Comparison of ENCODE assay signal across 13 mouse cellular contexts in genomic region chr6:47647876-47648275, GRCm38 (mm10). TPM values are rescaled to one million over a fixed set of nuclear protein-coding genes. Genes with fewer than 3 reads are reported as not detected.
DNase-seq lines count a peak whose midpoint lies in the region; ATAC-seq and TF ChIP-seq lines count a peak whose summit lies in the region.
"Had no signal": no experiment of that assay in that cellular context is flagged by ENCODE, and none has a peak within 500 bp of the region (broad histone marks: within the 10 kb centered on the region; RNA-seq: fewer than 3 reads in every experiment).

No protein-coding gene starts in this region.

- H3K4me3 ChIP-seq in kidney, adult 2 months (ENCODE audit: insufficient read depth, low read depth, low read length), result no peak overlapping the region
- H3K4me3 ChIP-seq: erythroblast, embryonic 14.5 days; hindbrain, embryonic 10.5 days; liver, embryonic 15.5 days had no signal

- TF ChIP-seq POLR2A in kidney, adult 2 months (IDR thresholded peaks at IDR 0.05; ENCODE audit: low read depth, low read length), result no peak

- no peak overlapping the region for H3K27ac ChIP-seq in kidney, adult 2 months (ENCODE audit: insufficient read depth, low read depth, low read length)
- H3K27ac ChIP-seq: hindbrain, embryonic 10.5 days; liver, embryonic 15.5 days had no signal

- 80% methylated on average over 8 of the region's 8 CpGs for WGBS in kidney, adult 2 months

- no peaks in the 10 kb centered on the region for H3K4me1 ChIP-seq in kidney, adult 2 months (ENCODE audit: control insufficient read depth, insufficient read depth, low read length)
- H3K4me1 ChIP-seq: hindbrain, embryonic 10.5 days had no signal

- no peaks in the 10 kb centered on the region for H3K27me3 ChIP-seq in kidney, adult 2 months (replicated peaks; ENCODE audit: control insufficient read depth, insufficient read depth, low read length)

- no peak for TF ChIP-seq CTCF in kidney, adult 2 months (conservative IDR thresholded peaks at IDR 0.05; ENCODE audit: insufficient read depth, insufficient read length, low read depth, low read length)

- ATAC-seq in monocyte, adult 5-6 weeks (replicated peaks; ENCODE audit: insufficient number of reproducible peaks, low FRiP score, low TSS enrichment, poor library complexity, severe bottlenecking), result no peak
- ATAC-seq: midbrain, embryonic 16.5 days had no signal

- H3K36me3 ChIP-seq in kidney, adult 2 months (ENCODE audit: control insufficient read depth, insufficient read depth, low read length), result no peaks in the 10 kb centered on the region
- H3K36me3 ChIP-seq: hindbrain, embryonic 10.5 days; liver, embryonic 15.5 days had no signal

- DNase-seq in cerebellum, adult 8-10 months, result peak; percentile 20
- DNase-seq in cerebellum, adult 11-12 months, result no peak
- DNase-seq in layer of hippocampus, postnatal 10 days (ENCODE audit: low spot score in 2 of 2), result peak; percentile 4 to 14
- DNase-seq in layer of hippocampus, postnatal 36 days, result no peak
- peak; percentile 30 for DNase-seq in 3T3-L1 (ENCODE audit: low read depth, low spot score)
- peak; percentile 15 for DNase-seq in c-Kit-negative CD71-positive TER-119-positive erythroid progenitor cells, embryonic 14.5 days (ENCODE audit: low read depth, low spot score)
- DNase-seq in kidney, adult 2 months, result no peak
- DNase-seq: kidney, adult 9 months had no signal

RNA-seq across cellular contexts. Expression of gene Ezh2, which starts 52.7 kb away (rescaled TPM):
- total RNA-seq in layer of hippocampus, postnatal 10 days (2021), result 10 to 100 TPM; 33.5 to 35.7 TPM
- total RNA-seq in layer of hippocampus, postnatal 36 days (2021), result 10 to 100 TPM; 16.5 to 17.4 TPM
- 37.1 to 69.1 TPM (median 58.8 TPM) in 3 replicates for total RNA-seq in monocyte, adult 5-6 weeks (2017)
- polyA plus RNA-seq in kidney, adult 2 months (2012; rRNA removed), result 2.8 and 4.4 TPM in 2 replicates

Comparison
In these comparisons a context has a peak if more than half of its experiments do, and no peak if none do; other contexts are left out.
1. DNase-seq: peak in cerebellum, adult 8-10 months (single experiment), layer of hippocampus, postnatal 10 days (2 of 2), 3T3-L1 (single experiment) and c-Kit-negative CD71-positive TER-119-positive erythroid progenitor cells, embryonic 14.5 days (single experiment); none in cerebellum, adult 11-12 months (single experiment), layer of hippocampus, postnatal 36 days (0 of 2) and kidney, adult 2 months (single experiment).